Mouse (Mus musculus) mammary gland, adult 2 months (tissue): ENCODE results near the gene Gm1123. TPM values are rescaled to one million over a fixed set of nuclear protein-coding genes. Genes with fewer than 3 reads are reported as not detected.

Experiments
- polyA plus RNA-seq: library from polyadenylated mRNA; depleted of rRNA; stranded (reverse); fragments of >200 nt; gene quantifications from 2 replicates; pipeline ENCODE4 v1.2.3, GENCODE M21; 2012; ENCODE audit warnings: low replicate concordance; rRNA removed

Gm1123 gene
- 0.19 TPM in 1 of 2 replicates, not detected in the other for polyA plus RNA-seq

GRCm38 (mm10) chr9:99035575-99035974, at the start of gene Gm1123:
Gene Gm1123, minus strand, starts transcription at chr9:99035715.

GRCm38 (mm10) chr9:98985800-98986475, 49.6 kb downstream of the Gm1123 start, which contains the start of gene Faim:
Gene Faim, plus strand, starts transcription at chr9:98986373.

Other genes starting within 250 kb of the Gm1123 start
- not detected in 2 replicates for gene Prr23a1, start 193.2 kb downstream of the Gm1123 start, polyA plus RNA-seq
- not detected in 2 replicates for gene Prr23a2, start 179.2 kb downstream of the Gm1123 start, polyA plus RNA-seq
- gene Prr23a3, start 170.9 kb downstream of the Gm1123 start, polyA plus RNA-seq, result not detected in 2 replicates
- not detected in 2 replicates for gene 7420426K07Rik, start 132.6 kb downstream of the Gm1123 start, polyA plus RNA-seq
- gene Foxl2, start 80.4 kb downstream of the Gm1123 start, polyA plus RNA-seq, result not detected in 2 replicates
- gene Faim, start 49.3 kb downstream of the Gm1123 start, polyA plus RNA-seq, result 2.1 and 2.3 TPM in 2 replicates
- gene Pik3cb, start 104.9 kb upstream of the Gm1123 start, polyA plus RNA-seq, result 6.5 and 8.6 TPM in 2 replicates
- not detected in 2 replicates for gene Faiml, start 201.5 kb upstream of the Gm1123 start, polyA plus RNA-seq
- 3.6 and 3.9 TPM in 2 replicates for gene Cep70, start 207.7 kb upstream of the Gm1123 start, polyA plus RNA-seq